Mouse (Mus musculus): ENCODE measurements around the gene Dbi. TPM values are rescaled to one million over a fixed set of nuclear protein-coding genes. Genes with fewer than 3 reads are reported as not detected.
A peak's percentile ranks its signal among the peaks of the same experiment; 100 is the strongest.

The Dbi gene
- total RNA-seq (2015), result 379 and 411 TPM in 2 replicates
- total RNA-seq (2017), result 330 and 438 TPM in 2 replicates

- ATAC-seq (ENCODE audit: poor library complexity, severe bottlenecking), result peak; percentile 85
Measured at GRCm38 (mm10) chr1:120120969-120121811, at the start of gene Dbi, which contains the start of gene 3110009E18Rik. Gene Dbi (minus strand): TSS chr1:120121078. Gene 3110009E18Rik (plus strand): TSS chr1:120121187.

- no peak for ATAC-seq (ENCODE audit: poor library complexity, severe bottlenecking)
Measured at GRCm38 (mm10) chr1:120170307-120170706, 49.4 kb upstream of the Dbi start.

- no peak for ATAC-seq (ENCODE audit: poor library complexity, severe bottlenecking)
Measured at GRCm38 (mm10) chr1:120168674-120169073, 47.8 kb upstream of the Dbi start.

GRCm38 (mm10) chr1:120168016-120168415 lies 47.1 kb upstream of the Dbi start:
- ATAC-seq (ENCODE audit: poor library complexity, severe bottlenecking), result no peak

DNA sequence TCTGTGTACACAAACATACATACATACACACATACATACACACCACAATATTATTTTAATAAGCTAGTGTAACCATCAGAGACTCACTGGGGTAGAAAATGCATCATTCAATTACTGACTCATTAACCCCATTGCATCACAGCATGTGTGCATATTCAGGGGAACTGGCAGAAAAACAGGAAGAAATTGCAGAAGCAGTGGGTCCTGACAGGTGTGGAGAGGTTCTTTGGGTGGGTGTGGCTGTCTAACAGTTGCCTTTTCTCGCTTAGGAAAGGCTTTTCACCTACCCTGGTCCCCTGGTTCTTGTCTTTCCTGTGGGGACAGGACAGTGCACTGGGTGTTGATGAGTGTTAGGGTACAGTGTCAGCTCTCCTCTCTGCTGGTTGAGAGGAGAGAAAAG lies 41.7 kb upstream of the Dbi start:
- peak; percentile 75 for ATAC-seq (ENCODE audit: poor library complexity, severe bottlenecking)

GRCm38 (mm10) chr1:120161502-120161901 lies 40.6 kb upstream of the Dbi start:
- ATAC-seq (ENCODE audit: poor library complexity, severe bottlenecking), result no peak

- no peak for ATAC-seq (ENCODE audit: poor library complexity, severe bottlenecking)
Measured at GRCm38 (mm10) chr1:120158474-120159127, 37.7 kb upstream of the Dbi start.

- ATAC-seq (ENCODE audit: poor library complexity, severe bottlenecking), result peak; percentile 74
Measured at GRCm38 (mm10) chr1:120155325-120155724, 34.4 kb upstream of the Dbi start.

DNA sequence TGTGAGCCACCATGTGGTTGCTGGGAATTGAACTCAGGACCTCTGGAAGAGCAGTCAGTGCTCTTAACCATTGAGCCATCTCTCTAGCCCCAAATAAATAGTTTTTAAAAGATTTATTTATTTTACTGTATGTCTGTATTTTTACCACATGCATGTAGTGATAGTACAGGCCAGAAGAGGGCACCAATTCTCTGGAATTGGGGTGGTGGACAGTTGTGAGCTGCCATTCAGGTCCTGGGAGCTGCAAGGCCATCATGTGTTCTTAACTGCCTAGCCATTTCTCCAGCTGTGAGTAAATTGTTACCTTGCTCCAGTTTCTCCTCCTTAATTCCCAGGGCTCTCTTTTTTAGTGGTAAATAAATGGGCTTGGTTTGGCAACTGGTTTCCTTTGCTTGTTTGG lies 33.4 kb upstream of the Dbi start:
- peak; percentile 75 for ATAC-seq (ENCODE audit: poor library complexity, severe bottlenecking)

- peak; percentile 42; the same call in 1 of the 2 replicates for ATAC-seq (ENCODE audit: poor library complexity, severe bottlenecking)
Measured at GRCm38 (mm10) chr1:120146994-120147393, 26.1 kb upstream of the Dbi start.

DNA sequence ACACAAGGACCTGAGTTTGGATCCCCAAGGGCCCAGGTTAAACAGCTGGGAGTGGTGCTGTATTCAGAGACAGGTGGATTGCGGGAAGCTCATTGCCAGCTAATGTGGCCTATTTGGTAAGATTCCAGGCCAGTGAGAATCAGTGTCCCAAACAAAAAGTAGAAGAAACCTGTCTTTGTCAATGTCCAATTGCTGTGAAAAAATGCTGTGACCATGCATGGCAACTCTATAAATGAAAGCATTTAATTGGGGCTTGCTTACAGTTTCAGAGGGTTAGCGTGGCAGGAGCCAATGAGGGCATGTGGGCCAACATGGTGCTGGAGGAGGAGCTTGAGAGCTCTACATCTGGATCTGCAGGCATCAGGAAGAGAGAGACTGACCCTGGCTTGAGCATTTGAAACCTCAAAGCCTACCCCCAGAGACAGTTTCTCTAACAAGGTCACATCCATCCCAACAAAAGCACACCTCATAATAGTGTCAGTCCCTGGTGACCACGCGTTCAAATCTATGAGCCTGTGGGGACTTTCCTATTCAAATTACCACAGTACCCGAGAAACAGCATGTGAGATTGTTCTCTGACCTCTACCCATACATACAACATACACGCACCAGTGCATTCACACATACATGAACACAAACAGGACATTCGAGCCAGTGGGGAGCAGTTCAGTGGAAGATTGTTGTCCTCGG lies 24.8 kb upstream of the Dbi start:
- no peak for ATAC-seq (ENCODE audit: poor library complexity, severe bottlenecking)

DNA sequence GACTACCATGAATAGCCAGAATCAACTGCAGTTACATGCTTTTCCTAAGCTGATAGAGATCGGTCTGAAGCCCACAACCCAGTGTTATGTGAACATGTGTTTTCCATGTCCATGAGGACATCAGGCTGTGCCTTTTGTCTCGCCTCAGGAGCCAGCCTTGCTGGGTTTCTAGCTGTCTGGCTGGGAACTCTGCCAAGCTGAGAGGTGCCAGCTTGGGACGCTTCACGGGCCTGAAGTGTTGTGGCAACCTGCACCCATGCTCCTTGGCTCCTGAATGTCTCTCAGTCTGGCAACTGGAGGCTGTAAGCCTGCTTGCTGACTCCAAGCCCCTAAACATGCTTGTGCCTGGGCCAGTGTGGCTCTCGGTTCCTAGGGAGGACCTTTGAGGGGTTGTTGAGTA lies 21.7 kb upstream of the Dbi start:
- no peak for ATAC-seq (ENCODE audit: poor library complexity, severe bottlenecking)

DNA sequence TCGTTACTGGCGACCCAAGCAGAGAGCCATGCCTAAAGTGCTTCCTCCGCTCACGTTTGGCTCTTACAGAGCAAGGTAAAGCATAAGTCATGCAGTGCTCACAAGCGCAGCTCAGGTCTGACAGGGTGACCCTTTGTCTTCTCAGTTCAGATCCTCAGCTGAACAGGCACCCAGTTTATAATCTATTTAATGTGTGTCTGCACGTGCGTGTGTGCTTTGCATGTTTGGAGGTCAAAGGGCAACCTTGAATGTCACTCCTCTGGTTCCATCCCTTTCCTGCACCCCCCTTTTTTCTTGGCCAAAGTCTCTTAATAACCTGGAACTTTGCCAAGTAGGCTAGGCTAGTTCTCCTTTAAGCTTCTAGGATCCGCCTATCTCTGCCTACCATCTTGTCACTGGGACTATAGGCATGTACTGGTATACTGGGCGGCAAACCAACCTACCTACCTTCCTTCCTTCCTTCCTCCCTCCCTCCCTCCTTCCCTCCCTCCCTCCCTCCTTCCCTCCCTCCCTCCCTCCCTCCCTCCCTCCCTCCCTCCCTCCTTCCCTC lies 19.3 kb upstream of the Dbi start:
- no peak for ATAC-seq (ENCODE audit: poor library complexity, severe bottlenecking)

DNA sequence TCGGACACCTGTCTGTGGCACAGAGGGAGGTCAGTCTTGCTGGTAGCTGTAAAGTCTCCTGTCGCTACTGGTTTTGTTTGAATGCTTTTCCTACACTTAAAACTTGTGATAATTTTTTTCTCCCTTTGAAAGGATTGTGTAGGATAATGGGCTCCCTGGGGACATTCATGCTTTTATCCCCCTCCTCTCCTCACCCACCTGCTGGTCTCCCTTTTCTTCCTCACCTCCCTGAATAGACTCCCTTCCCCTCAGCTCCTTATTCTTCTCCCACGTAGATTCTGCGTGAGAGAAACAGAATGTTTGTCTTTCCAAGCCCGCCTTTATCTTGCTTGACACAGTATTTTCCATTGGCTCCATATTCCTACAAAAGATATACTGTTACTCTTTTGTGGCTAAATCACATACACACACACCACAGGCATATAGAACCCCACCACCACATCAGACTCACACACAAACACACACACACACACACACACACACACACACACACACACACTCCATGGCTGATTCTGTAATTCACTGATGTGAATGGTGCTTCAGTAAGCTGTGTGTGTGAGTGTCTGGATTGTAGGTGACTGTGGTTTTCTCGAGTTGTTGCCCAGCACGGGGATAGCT lies 18.2 kb upstream of the Dbi start:
- ATAC-seq (ENCODE audit: poor library complexity, severe bottlenecking), result no peak

DNA sequence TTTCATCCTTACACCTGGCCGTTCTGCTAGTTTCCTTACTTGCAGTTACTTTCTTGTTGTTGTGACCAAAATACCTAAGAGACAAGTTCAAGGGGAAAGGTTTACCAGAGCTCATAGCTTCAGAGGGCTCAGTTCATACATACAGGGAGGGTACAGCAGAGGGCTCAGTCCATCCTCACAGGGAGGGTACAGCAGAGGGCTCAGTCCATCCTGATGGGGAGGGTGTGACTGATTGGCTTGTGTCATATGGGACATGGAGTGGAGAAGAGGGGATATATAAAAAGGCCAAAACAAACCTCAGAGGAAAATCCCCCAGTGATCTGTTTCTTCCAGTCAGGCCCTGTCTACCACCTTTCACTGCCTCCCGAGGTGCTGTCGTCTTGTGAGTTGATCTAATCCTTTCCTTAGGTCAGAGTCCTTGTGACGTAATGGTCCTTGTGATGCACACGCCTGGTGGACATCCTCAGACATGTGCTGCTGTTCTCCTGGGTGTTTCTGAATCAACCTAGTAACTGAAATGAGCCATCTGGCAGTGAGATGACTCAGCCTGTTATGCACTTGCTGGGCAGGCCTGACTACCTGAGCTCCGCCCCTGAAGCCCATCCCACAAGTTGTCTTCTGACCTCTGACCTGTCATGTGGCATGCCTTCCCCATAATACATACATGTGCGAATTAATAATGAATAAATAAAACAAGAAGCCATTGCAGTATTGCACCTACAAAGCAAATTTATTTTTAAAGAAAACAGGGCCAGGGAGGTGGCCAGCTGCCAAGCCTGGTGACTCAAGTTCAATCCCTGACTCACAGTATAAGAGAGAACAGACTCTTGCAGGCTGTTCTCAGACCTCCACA lies 15.3 kb upstream of the Dbi start:
- 0 out of 2 replicates have a peak, but pooled peaks have one; percentile 5 for ATAC-seq (ENCODE audit: poor library complexity, severe bottlenecking)

GRCm38 (mm10) chr1:120132376-120132775 lies 11.5 kb upstream of the Dbi start:
- ATAC-seq (ENCODE audit: poor library complexity, severe bottlenecking), result no peak

GRCm38 (mm10) chr1:120126318-120126717 lies 5.4 kb upstream of the Dbi start:
- ATAC-seq (ENCODE audit: poor library complexity, severe bottlenecking), result no peak

DNA sequence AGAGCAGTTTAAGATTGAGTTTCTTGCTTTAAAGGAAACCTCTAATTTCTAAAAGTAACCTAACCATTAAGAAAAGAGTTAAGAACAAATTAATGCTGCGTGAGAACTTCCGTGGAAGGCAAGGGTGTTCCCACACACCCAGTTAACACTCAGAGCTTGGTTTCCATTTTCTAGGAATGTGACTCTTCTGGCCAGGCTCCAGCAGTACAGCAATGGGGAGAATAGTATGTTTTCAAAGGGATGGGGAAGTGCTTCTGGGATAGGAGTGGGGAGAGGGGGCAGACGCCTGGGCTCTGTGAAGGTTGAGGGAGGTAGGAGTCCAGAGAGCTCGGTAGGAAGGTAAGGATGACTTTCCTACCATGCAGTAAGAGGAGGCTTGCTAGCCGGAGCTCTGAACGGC lies 4.6 kb upstream of the Dbi start:
- ATAC-seq (ENCODE audit: poor library complexity, severe bottlenecking), result no peak

- ATAC-seq (ENCODE audit: poor library complexity, severe bottlenecking), result no peak
Measured at GRCm38 (mm10) chr1:120124839-120125238, 4.0 kb upstream of the Dbi start.
